Mouse (Mus musculus): ENCODE measurements at regions not wholly inside any gene's neighbourhood (a gene's known extent, or its start where the extent isn't known, plus 50 kb on each side); places are given as distances from the start of the nearest gene placed in this dataset.

DNA sequence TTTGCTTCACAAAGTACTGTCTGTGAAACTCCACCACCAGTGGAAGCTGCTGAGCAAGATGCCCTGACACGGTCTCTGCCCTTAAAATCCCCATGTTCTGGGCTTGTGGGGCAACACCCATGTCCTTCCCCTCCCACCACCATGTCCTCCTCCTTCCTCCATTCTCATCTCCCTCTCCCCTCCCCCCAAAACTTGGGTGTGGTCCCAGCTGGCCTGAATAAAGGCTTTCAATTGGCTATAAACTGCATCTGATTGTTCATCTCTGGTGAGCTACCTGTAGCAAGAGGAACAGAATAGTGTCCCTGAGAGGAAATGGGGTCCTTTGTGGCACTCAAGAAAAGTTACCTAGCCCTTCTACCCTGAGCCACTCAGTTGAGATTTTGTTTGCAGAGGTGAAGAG lies 91.8 kb downstream of the Slc16a9 start:
- no peak for DNase-seq (ENCODE audit: low spot score in 2 of 2)

DNA sequence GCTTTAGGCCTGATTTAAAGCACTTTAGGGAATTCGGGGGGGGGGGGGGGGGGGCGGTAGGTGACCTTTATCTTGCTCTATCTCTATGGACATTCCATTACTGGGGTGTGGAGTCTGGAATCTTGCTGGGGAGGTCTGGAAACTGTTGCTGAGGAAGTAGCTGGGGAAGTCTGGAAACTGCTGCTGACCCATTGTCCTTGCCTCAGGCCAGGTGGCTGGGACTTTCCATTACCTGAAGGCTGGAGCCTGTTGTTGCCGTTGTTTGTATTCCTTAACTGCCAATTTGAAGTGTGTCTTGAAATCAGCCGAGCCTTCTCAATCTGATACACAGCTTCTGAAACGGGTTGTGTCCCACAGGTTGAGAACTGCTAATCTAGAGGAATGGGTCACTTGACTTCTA lies 80.9 kb upstream of the Fam13c start:
- DNase-seq (ENCODE audit: low spot score in 2 of 2): no peak

DNA sequence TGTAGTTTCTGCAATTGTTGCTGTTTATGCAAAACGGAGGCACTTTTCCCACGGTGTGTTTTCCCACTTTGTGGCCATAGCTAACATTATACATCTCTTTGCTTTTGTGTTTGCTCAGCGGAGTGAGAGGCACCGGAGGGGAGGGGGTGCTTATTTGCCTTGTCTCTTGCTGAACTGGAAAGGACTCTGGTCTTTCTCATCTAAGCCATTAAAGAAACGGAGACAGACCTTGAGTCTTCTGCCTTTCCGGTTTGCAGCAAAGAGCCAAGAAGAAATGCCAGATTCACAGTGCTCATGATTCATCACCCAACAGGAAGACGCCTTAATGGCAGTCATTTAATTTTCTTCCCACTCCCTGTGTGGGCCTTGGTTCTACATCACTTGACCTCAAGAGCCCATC lies 80.4 kb upstream of the Fam13c start:
- DNase-seq (ENCODE audit: low spot score in 2 of 2): no peak

DNA sequence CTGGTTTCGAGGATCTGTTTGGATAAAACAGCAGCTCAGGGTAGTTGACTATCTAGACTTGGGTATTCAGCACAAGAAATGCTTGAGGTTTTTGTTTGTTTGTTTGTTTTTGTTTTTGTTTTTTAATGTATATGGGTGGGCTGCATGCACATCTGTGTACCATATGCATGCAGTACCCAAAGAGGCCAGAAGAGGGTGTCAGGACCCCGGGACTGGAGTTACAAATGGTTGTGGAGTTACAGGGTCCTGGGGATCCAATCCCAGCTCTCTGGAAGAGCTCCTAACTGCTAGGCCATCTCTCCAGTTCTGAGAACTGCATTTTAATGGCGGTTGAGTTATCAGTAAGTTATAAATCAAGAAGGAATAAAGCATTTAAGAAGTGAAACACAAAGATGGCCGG lies 77.2 kb upstream of the Fam13c start:
- no peak for DNase-seq (ENCODE audit: low spot score in 2 of 2)

DNA sequence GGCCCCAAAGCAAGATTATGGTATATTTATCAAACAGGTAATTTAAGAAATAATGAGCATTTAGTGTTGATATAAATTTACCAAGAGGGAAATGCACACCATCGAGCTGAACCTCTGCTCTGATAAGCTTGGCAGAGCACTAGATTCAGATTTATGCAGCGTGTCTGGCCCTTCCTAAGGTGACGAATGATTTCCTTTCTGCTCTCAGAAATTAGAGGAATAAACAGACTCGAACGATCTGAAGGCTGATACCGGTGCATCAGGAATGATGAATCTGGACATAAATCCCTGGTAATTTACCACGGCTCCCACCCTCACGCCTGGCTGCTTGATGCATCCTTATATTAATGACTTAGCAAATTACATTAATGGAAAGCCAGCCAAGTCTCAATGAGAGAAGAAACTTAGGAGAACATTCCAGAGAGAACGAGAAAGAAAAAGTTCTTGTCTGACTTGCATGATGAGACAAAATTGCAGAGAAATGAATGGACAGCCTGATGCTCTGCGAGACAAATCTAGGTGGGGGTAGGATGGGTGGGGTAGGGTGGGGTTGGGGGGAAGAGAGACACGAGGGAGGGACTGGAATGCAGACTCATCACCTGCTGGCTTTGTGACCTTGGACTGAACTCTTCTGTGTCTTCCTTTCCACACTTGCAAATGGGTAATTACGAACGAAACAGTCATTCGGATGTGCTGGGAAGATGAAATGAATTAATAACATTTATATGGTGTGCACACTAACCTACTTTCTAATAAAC lies 75.9 kb upstream of the Fam13c start:
- DNase-seq (ENCODE audit: low spot score in 2 of 2): no peak

DNA sequence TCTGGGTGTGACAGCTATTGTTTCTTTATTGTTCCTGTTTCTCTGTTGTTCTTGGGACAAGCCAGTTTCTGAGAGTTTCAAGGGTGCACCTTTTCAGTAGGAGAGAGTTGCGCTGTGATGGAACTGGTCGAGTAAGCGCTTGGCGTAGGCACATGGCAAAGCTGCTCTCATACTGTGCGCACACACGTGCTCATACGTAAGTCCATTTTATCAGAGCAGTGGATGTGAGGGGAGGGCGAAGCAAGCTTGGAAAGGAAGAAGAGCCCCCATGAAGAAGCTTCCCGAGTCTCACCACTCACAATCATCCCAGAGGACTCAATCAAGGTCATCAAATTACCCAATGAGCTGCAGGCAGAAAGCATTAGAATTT lies 75.3 kb upstream of the Fam13c start:
- DNase-seq (ENCODE audit: low spot score in 2 of 2): no peak

DNA sequence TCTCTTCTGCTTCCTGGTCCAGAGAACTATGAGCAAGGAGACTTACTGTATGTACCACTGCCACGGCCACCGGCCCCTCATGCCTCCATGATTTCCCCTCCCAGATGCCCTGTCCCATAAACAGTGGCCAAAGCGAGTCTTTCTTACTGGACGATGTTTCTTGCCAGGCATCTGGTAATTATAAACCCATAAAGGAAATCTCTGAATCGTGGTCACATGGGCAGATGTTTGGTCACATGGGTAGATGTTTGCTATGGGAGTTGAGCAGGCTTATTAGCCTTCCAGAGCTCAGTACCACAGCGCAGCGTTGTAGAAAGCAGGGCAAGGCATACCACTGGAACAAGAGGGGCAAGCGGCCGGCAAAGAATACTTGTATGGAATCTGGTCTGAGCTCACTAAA lies 74.8 kb upstream of the Fam13c start:
- DNase-seq (ENCODE audit: low spot score in 2 of 2): no peak

DNA sequence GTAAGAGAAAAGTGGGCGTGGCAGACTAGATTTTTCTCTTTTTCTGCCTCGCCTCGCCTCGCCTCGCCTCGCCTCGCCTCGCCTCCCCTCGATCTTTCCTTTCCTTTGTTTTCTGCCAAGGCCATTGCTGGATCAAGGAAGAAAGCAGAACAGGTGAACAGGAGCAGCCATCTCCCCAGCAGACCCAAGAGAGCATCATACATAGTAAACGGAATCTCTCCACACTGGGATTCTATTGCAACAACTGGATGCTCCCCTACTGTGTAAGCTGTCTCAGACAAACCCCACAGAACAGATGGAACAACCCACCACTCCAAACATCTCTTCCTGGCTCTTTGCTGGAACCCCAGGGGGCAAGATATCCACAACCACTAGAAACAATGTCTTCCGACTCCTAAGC lies 72.4 kb upstream of the Fam13c start:
- DNase-seq (ENCODE audit: low spot score in 2 of 2): no peak

DNA sequence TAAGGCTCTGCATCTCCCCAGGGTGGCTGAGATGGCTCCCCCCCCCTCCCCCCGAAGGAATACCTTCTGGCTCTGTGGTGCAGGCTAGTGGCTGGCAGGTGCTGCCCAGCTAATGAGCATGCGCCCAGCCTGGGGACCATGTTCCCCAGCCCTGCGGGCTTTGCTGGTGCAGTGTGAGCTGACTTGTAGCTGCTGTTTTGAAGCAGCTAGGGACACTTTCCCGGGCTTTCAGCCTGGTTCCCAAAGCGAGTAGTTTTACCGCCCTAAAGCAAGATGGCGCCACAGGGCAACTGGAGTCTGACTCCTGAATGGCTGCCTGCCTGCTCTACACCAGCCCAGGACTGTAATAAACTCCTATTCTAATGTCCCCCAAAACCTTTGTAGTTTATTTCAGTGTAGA lies 71.6 kb upstream of the Fam13c start:
- peak; percentile 56 to 78 for DNase-seq (ENCODE audit: low spot score in 2 of 2)

DNA sequence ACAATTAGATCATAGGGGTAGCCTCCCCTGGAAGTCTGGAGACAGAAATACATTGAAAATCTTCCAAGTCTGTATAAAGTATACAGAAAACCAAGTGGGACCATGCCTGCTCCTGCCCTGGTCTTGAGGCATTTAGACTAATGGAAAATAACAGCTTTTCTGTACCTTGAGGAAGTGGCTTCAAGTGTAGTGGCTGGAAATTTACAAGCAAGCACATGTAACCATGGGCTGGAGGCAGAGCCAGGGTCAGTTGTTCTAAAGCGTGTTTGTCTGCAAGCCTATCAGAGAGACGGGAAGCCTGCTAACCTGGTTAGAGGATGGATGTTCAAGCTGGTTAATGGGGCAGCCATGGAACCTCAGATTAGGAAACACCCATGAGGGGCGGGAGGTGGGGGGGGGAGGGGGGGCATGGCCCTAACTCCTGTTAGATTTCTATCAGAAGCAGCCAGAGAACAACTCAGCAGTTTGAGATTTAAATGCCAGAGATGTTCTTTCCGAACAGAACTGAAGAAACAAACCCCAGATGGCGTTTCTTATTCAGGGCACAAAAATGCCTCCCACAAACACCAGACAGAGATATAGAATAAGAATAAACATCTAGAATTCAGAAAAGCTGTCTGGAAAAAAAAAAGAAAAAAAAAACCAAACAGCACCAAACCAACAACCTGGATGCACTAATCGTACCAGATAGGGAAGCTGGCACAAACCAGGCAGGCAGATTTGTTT lies 67.7 kb upstream of the Fam13c start:
- peak; percentile 20 to 65 for DNase-seq (ENCODE audit: low spot score in 2 of 2)

DNA sequence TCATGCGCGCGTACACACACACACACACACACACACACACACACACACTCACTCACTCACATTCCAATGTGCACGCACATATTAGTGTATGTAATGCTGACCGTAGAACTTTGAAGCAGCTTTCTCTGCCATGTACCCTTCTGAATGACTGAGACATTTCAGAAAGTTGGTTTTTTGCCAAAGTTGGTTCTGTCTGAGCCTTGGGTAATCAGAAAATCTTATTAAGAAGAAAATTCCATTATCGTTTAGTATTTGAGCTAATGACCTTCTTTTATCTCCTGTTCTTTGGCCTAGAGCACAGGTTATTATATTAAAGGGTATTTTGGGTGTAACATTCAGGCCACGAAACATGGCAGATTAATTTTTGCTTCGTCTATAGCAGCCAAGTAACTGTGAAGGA lies 67.1 kb upstream of the Fam13c start:
- no peak for DNase-seq (ENCODE audit: low spot score in 2 of 2)

DNA sequence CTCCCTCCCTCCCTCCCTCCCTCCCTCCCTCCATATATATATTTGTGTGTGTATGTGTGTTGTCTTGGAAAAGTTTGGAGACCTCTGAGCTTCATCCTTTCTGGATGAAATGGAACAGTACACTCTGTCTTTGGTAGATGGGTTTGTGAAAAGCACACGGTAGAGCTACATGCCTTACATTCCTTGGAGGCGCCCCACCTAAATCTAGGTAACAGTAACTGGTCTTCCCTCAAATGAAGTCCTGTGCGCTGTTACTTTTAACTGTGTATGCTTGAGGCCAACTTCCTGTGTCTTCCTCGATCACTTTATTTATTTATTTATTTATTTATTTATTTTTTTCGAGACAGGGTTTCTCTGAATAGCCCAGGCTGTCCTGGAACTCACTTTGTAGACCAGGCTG lies 66.4 kb upstream of the Fam13c start:
- no peak for DNase-seq (ENCODE audit: low spot score in 2 of 2)

DNA sequence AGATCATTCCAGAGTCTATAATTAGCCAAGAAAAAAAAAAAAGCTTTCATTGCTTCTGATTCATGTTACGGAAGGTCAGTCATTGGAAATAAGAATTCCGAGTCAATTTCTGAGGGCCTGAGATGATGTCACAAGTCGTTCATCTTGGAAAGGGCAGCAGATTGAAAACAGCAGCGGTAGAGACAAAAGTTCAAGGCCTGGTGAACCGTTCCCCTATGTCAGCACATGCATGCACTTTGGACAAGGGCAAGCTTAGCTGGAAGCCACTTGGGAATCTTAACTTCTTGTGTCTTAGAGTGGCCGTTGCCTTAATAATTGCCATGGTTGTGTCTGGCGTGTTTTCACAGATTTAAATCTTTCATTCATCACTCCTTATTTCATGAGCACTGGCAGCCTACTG lies 65.6 kb upstream of the Fam13c start:
- DNase-seq (ENCODE audit: low spot score in 2 of 2): no peak

DNA sequence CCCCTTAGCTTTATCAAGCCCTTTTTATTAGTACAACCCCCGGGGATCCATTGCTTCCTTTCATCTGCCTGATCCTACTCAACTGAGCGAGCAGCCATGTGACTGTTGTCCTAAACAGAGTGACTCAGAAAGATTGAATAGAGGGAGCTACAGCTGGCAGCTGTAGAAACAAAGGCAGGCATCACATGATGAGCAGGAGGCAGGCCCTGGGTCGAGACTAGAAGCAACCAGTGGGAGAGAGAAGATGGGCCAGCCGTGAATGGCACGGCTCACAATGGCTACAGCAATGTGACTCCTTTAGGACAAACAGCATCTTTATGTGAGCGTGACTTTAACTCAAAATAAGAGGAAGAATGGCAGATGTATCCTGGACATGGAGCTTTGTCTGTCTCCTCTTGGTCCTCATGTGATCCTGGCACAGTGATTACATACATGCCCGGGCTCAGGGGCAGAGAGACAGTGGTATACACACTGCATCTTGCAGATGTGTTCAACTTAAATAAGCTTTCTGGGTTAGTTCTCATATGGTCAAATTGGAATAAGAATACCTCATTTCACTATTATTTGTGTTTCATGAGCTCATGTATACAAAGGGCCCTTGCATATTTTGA lies 60.1 kb upstream of the Fam13c start:
- peak in 1 of 2 experiments; percentile 62 for DNase-seq (ENCODE audit: low spot score in 2 of 2)

DNA sequence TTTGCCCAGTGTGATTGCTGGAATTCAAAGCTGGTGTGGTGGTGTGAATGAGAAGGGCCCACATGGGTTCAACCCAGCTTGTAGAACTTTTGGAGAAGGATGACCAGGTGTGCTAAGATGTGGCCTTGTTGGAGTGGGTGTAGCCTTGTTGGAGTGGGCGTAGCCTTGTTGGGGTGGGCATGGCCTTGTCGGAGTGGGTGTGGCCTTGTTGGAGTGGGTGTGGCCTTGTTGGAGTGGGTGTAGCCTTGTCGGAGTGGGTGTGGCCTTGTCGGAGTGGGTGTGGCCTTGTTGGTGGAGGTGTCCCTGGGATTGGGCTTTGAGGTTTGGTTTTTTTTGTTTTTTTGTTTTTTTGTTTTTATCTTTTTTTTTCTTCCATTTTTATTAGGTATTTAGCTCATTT lies 55.6 kb upstream of the Fam13c start:
- DNase-seq (ENCODE audit: low spot score in 2 of 2): no peak

DNA sequence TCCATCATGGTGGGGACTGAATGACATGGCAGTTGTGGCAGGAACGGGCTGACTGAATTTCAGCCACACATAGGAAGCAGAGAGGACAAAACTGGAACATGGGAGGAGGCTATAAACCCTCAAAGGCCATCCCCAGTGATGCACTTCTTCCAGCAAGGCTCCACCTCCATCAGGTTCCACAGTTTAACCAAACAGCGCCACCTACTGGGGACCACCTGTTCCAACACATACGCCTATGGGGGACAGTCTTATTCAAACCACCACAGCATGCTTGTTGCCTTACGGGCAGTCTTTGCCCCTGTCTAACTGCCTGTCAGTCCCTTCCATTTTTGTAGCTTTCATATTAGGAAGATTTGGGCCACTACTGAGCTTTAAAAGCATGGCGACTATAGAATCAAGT lies 52.6 kb upstream of the Fam13c start:
- no peak for DNase-seq (ENCODE audit: low spot score in 2 of 2)
